Mouse (Mus musculus): Measurements from ENCODE around the gene 1700020D05Rik. TPM values are rescaled to one million over a fixed set of nuclear protein-coding genes. Genes with fewer than 3 reads are reported as not detected.
A peak's percentile ranks its signal among the peaks of the same experiment; 100 is the strongest.
"Not testable (repeated sequence)": the region's sequence is repeated elsewhere in the genome, so short reads cannot be mapped to it uniquely, and the experiment has no call there.

Gene 1700020D05Rik
- polyA plus RNA-seq, 1 experiment = 0.15 TPM

GRCm38 (mm10) chr19:5510031-5511026 is 6.7 kb upstream of the 1700020D05Rik start, which contains the start of gene Snx32:
TSS of gene Snx32 (minus strand) at chr19:5510538.
- Histone ChIP-seq H3ac (ENCODE audit: control insufficient read depth, insufficient read length, low read depth) (peak within 1 kb of the TSS; percentile 3), H3K36me3 (ENCODE audit: control insufficient read depth, insufficient read depth) (no peaks in the 10 kb centered on the region), H3K79me2 (ENCODE audit: control insufficient read depth, insufficient read depth) (no peaks in the 10 kb centered on the region), H3K27me3 (ENCODE audit: control insufficient read depth, insufficient read depth, insufficient read length) (no peaks in the 10 kb centered on the region), H3K79me3 (ENCODE audit: low read depth) (no peaks in the 10 kb centered on the region), H3K4me3 (ENCODE audit: insufficient read depth, poor library complexity, severe bottlenecking) (peak within 1 kb of the TSS; percentile 14)
- TF ChIP-seq MAX (IDR thresholded peaks at IDR 0.05) = no peak
- peak; percentile 88 for TF ChIP-seq USF1 (IDR thresholded peaks at IDR 0.05; ENCODE audit: low read depth)

GRCm38 (mm10) chr19:5500330-5500875 is 3.2 kb downstream of the 1700020D05Rik start:
- Histone ChIP-seq H3K27me3 (ENCODE audit: control insufficient read depth, insufficient read depth, insufficient read length) (no peaks in the 10 kb centered on the region), H3K79me2 (ENCODE audit: control insufficient read depth, insufficient read depth) (no peaks in the 10 kb centered on the region), H3K36me3 (ENCODE audit: control insufficient read depth, insufficient read depth) (peaks cover 9% of the 10 kb centered on the region), H3K4me3 (ENCODE audit: insufficient read depth, poor library complexity, severe bottlenecking) (no peak overlapping the region), H3K79me3 (ENCODE audit: low read depth) (no peaks in the 10 kb centered on the region), H3ac (ENCODE audit: control insufficient read depth, insufficient read length, low read depth) (no peak overlapping the region)
- TF ChIP-seq CTCF (IDR thresholded peaks at IDR 0.05; ENCODE audit: control insufficient read depth, insufficient read depth, insufficient read length) (no peak), FOSL1 (IDR thresholded peaks at IDR 0.05; ENCODE audit: insufficient read depth, low read length, poor library complexity, severe bottlenecking) (no peak)

- H3K4me3 ChIP-seq (ENCODE audit: insufficient read depth, poor library complexity, severe bottlenecking) = no peak overlapping the region
- H3K27me3 ChIP-seq (ENCODE audit: control insufficient read depth, insufficient read depth, insufficient read length) = no peaks in the 10 kb centered on the region
- H3ac ChIP-seq (ENCODE audit: control insufficient read depth, insufficient read length, low read depth) = no peak overlapping the region
- peaks cover 38% of the 10 kb centered on the region for H3K79me2 ChIP-seq (ENCODE audit: control insufficient read depth, insufficient read depth)
- TF ChIP-seq MAX (IDR thresholded peaks at IDR 0.05) (no peak), MYOD1 (IDR thresholded peaks at IDR 0.05; ENCODE audit: control insufficient read depth, insufficient read length, low read depth) (no peak), USF1 (IDR thresholded peaks at IDR 0.05; ENCODE audit: low read depth) (no peak)
- H3K79me3 ChIP-seq (ENCODE audit: low read depth) = peaks cover 33% of the 10 kb centered on the region
- H3K36me3 ChIP-seq (ENCODE audit: control insufficient read depth, insufficient read depth) = peaks cover 49% of the 10 kb centered on the region
Measured at GRCm38 (mm10) chr19:5496052-5496370, 7.6 kb downstream of the 1700020D05Rik start.

- peaks cover 49% of the 10 kb centered on the region for H3K36me3 ChIP-seq (ENCODE audit: control insufficient read depth, insufficient read depth)
Measured at GRCm38 (mm10) chr19:5495353-5496051, 8.1 kb downstream of the 1700020D05Rik start.

GRCm38 (mm10) chr19:5494314-5494713 is 9.3 kb downstream of the 1700020D05Rik start:
- H3K36me3 ChIP-seq (ENCODE audit: control insufficient read depth, insufficient read depth) = peaks cover 49% of the 10 kb centered on the region
- no peak for TF ChIP-seq USF1 (IDR thresholded peaks at IDR 0.05; ENCODE audit: low read depth)
- no peak for TF ChIP-seq CTCF (IDR thresholded peaks at IDR 0.05; ENCODE audit: control insufficient read depth, insufficient read depth, insufficient read length)
- no peak for TF ChIP-seq MAX (IDR thresholded peaks at IDR 0.05)
- no peak for TF ChIP-seq CEBPB (IDR thresholded peaks at IDR 0.05; ENCODE audit: low read depth)
- no peak for TF ChIP-seq MYOG (IDR thresholded peaks at IDR 0.05; ENCODE audit: control insufficient read depth, extremely low read depth, insufficient read length)
- TF ChIP-seq MYOD1 (IDR thresholded peaks at IDR 0.05; ENCODE audit: control insufficient read depth, insufficient read length, low read depth) = no peak
- TF ChIP-seq FOSL1 (IDR thresholded peaks at IDR 0.05; ENCODE audit: insufficient read depth, low read length, poor library complexity, severe bottlenecking) = no peak
- no peaks in the 10 kb centered on the region for H3K27me3 ChIP-seq (ENCODE audit: control insufficient read depth, insufficient read depth, insufficient read length)
- peaks cover 45% of the 10 kb centered on the region for H3K79me2 ChIP-seq (ENCODE audit: control insufficient read depth, insufficient read depth)
- no peak overlapping the region for H3ac ChIP-seq (ENCODE audit: control insufficient read depth, insufficient read length, low read depth)
- peaks cover 39% of the 10 kb centered on the region for H3K79me3 ChIP-seq (ENCODE audit: low read depth)
- no peak overlapping the region for H3K4me3 ChIP-seq (ENCODE audit: insufficient read depth, poor library complexity, severe bottlenecking)

More at GRCm38 (mm10) chr19:5495353-5496051, 8.1 kb downstream of the 1700020D05Rik start:
- peaks cover 38% of the 10 kb centered on the region for H3K79me3 ChIP-seq (ENCODE audit: low read depth)
- no peak overlapping the region for H3K4me3 ChIP-seq (ENCODE audit: insufficient read depth, poor library complexity, severe bottlenecking)
- peaks cover 43% of the 10 kb centered on the region for H3K79me2 ChIP-seq (ENCODE audit: control insufficient read depth, insufficient read depth)
- no peak overlapping the region for H3ac ChIP-seq (ENCODE audit: control insufficient read depth, insufficient read length, low read depth)
- no peak for TF ChIP-seq CTCF (IDR thresholded peaks at IDR 0.05; ENCODE audit: control insufficient read depth, insufficient read depth, insufficient read length)
- TF ChIP-seq FOSL1 (IDR thresholded peaks at IDR 0.05; ENCODE audit: insufficient read depth, low read length, poor library complexity, severe bottlenecking) = no peak
- TF ChIP-seq MYOD1 (IDR thresholded peaks at IDR 0.05; ENCODE audit: control insufficient read depth, insufficient read length, low read depth) = no peak
- TF ChIP-seq MAX (IDR thresholded peaks at IDR 0.05) = no peak
- no peak for TF ChIP-seq USF1 (IDR thresholded peaks at IDR 0.05; ENCODE audit: low read depth)
- no peaks in the 10 kb centered on the region for H3K27me3 ChIP-seq (ENCODE audit: control insufficient read depth, insufficient read depth, insufficient read length)

- Histone ChIP-seq H3K79me2 (ENCODE audit: control insufficient read depth, insufficient read depth) (peaks cover 45% of the 10 kb centered on the region), H3K36me3 (ENCODE audit: control insufficient read depth, insufficient read depth) (peaks cover 49% of the 10 kb centered on the region), H3K79me3 (ENCODE audit: low read depth) (peaks cover 39% of the 10 kb centered on the region)
- not testable (repeated sequence) for H3ac ChIP-seq (ENCODE audit: control insufficient read depth, insufficient read length, low read depth); H3K27me3 ChIP-seq (ENCODE audit: control insufficient read depth, insufficient read depth, insufficient read length); H3K4me3 ChIP-seq (ENCODE audit: insufficient read depth, poor library complexity, severe bottlenecking)
Measured at GRCm38 (mm10) chr19:5493301-5493721, 10.3 kb downstream of the 1700020D05Rik start.
